Mouse (Mus musculus) cerebellum, adult 2 months (tissue): Measurements from ENCODE around the gene Tnfrsf8. TPM values are rescaled to one million over a fixed set of nuclear protein-coding genes. Genes with fewer than 3 reads are reported as not detected.

Experiments used
- DNase-seq, 2 experiments: peaks; one replicate each; pipeline ENCODE4 v3.0.0; 2021
- H3K27ac ChIP-seq: fragments of 200-500 bp; 2 replicates; pipeline ENCODE4 v1.5.1; 2012; ENCODE audit warnings: low read length, control low read depth, inconsistent platforms; ENCODE audit not compliant: insufficient read depth
- H3K27me3 ChIP-seq: fragments of 200-500 bp; 2 replicates; pipeline ENCODE4 v1.6.1; 2012; ENCODE audit warnings: inconsistent platforms, mild to moderate bottlenecking, low read length, moderate library complexity; ENCODE audit not compliant: control insufficient read depth, insufficient read depth
- H3K4me1 ChIP-seq: fragments of 200-500 bp; 2 replicates; pipeline ENCODE4 v1.6.1; 2011; ENCODE audit warnings: low read length; ENCODE audit not compliant: control insufficient read depth, insufficient read depth
- H3K4me3 ChIP-seq: fragments of 200-500 bp; replicated peaks from 2 replicates; pipeline ENCODE3; 2011; ENCODE audit warnings: mild to moderate bottlenecking, low read depth, low read length, control low read depth; ENCODE audit not compliant: insufficient read depth
- CTCF ChIP-seq: fragments of 200-500 bp; IDR thresholded peaks from 2 replicates; pipeline ENCODE4 v1.5.1; 2011; ENCODE audit warnings: low read depth, mild to moderate bottlenecking, control low read depth, low read length, moderate library complexity, borderline replicate concordance; ENCODE audit not compliant: insufficient read depth
- POLR2A ChIP-seq: fragments of 200-500 bp; IDR thresholded peaks from 2 replicates; pipeline ENCODE4 v1.6.1; 2011; ENCODE audit warnings: low read length, control low read depth, borderline replicate concordance; ENCODE audit not compliant: insufficient read depth
- WGBS: fragments of 180-500 bp; shearing (Covaris S2); methylation state at CpG from one replicate; pipeline ENCODE4 v1.1.7; 2018; 5-methylcytosine and 5-hydroxymethylcytosine counted together
- polyA plus RNA-seq: library from polyadenylated mRNA; depleted of rRNA; stranded (reverse); fragments of >200 nt; gene quantifications from 2 replicates; pipeline ENCODE4 v1.2.3, GENCODE M21; 2012

The Tnfrsf8 gene
- polyA plus RNA-seq, 1 experiment, result 0.26 TPM

- Histone ChIP-seq H3K27me3 (no peaks in the 10 kb centered on the region), H3K27ac (no peak overlapping the region), H3K4me3 (no peak overlapping the region), H3K4me1 (no peaks in the 10 kb centered on the region)
- 75% methylated on average over 9 of the region's 9 CpGs for WGBS
- TF ChIP-seq CTCF (no peak), POLR2A (no peak)
- DNase-seq, result no peak
These were observed 23.2 kb upstream of the Tnfrsf8 start for GRCm38 (mm10) chr4:145337906-145338858.

- H3K27ac ChIP-seq, result no peak overlapping the region
- no peak for TF ChIP-seq POLR2A
- no peak for TF ChIP-seq CTCF
- H3K27me3 ChIP-seq, result no peaks in the 10 kb centered on the region
- no peak overlapping the region for H3K4me3 ChIP-seq
- H3K4me1 ChIP-seq, result no peaks in the 10 kb centered on the region
- 76% methylated on average over 5 of the region's 5 CpGs for WGBS
- no peak for DNase-seq
These were observed 21.6 kb upstream of the Tnfrsf8 start for GRCm38 (mm10) chr4:145336587-145336986.

- H3K4me3 ChIP-seq, result no peak overlapping the region
- H3K4me1 ChIP-seq, result no peaks in the 10 kb centered on the region
- TF ChIP-seq CTCF (no peak), POLR2A (no peak)
- no peaks in the 10 kb centered on the region for H3K27me3 ChIP-seq
- DNase-seq, result no peak
- no peak overlapping the region for H3K27ac ChIP-seq
- 29% methylated on average over 1 of the region's 1 CpGs for WGBS
These were observed 21.1 kb upstream of the Tnfrsf8 start for GRCm38 (mm10) chr4:145336019-145336418.

DNA sequence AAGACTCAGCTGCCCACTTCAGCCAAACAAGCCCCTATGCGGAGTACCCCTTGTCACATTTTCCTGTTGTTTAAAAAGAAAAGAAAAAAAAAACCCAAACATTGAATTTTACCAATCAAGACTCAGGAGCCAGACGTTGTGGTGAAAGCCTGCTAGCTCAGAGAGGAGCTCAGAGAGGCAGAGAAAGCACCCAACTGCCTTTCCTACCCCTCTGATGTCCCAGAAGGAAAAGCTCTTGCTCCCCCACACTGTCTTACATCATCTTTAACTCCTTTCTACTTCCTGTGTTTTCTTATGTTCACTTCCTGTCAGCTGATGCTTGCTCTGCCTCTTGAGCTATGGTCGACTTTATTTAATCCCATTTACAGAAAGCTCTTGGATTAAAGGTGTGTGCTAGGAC lies 8.7 kb upstream of the Tnfrsf8 start:
- no peaks in the 10 kb centered on the region for H3K4me1 ChIP-seq
- WGBS, result 67% methylated on average over 3 of the region's 3 CpGs
- DNase-seq, result no peak
- no peaks in the 10 kb centered on the region; the same call in 1 of the 2 replicates for H3K27me3 ChIP-seq
- no peak overlapping the region for H3K27ac ChIP-seq
- TF ChIP-seq CTCF, result no peak
- TF ChIP-seq POLR2A, result no peak
- H3K4me3 ChIP-seq, result no peak overlapping the region

GRCm38 (mm10) chr4:145322995-145323627 lies 8.1 kb upstream of the Tnfrsf8 start:
- WGBS, result 77% methylated on average over 8 of the region's 8 CpGs
- no peak for TF ChIP-seq POLR2A
- TF ChIP-seq CTCF, result no peak
- no peak for DNase-seq

DNA sequence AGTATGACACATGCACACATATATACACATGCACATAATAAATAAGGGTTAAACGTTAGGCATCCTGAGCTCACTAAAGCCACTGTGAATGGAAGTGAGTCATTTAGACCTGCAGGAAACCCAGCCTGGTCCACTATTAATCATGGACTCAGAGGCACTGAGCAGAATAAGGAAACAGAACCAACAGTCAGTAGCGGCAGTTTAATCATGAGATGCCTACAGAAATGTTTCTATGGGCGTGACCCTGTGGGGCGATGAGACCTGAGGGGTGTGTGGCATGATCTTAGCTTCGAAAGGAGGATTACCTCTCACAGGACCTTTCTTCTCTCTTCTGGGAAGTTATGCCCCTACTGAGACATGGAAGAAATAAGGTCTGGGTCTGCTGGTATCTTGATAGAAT lies 7.2 kb upstream of the Tnfrsf8 start:
- no peaks in the 10 kb centered on the region; the same call in 1 of the 2 replicates for H3K27me3 ChIP-seq
- TF ChIP-seq POLR2A (no peak), CTCF (no peak)
- no peak overlapping the region for H3K27ac ChIP-seq
- H3K4me1 ChIP-seq, result no peaks in the 10 kb centered on the region
- WGBS, result 82% methylated on average over 5 of the region's 5 CpGs
- DNase-seq, result no peak
- H3K4me3 ChIP-seq, result no peak overlapping the region

More at GRCm38 (mm10) chr4:145322995-145323627, 8.1 kb upstream of the Tnfrsf8 start:
- H3K27ac ChIP-seq, result no peak overlapping the region
- no peaks in the 10 kb centered on the region for H3K4me1 ChIP-seq
- no peak overlapping the region for H3K4me3 ChIP-seq
- H3K27me3 ChIP-seq, result no peaks in the 10 kb centered on the region; the same call in 1 of the 2 replicates

GRCm38 (mm10) chr4:145320624-145321023 lies 5.7 kb upstream of the Tnfrsf8 start:
- TF ChIP-seq POLR2A (no peak), CTCF (no peak)
- no peak overlapping the region for H3K27ac ChIP-seq
- no peaks in the 10 kb centered on the region; the same call in 1 of the 2 replicates for H3K27me3 ChIP-seq
- H3K4me1 ChIP-seq, result no peaks in the 10 kb centered on the region
- 73% methylated on average over 4 of the region's 4 CpGs for WGBS
- DNase-seq, result no peak
- H3K4me3 ChIP-seq, result no peak overlapping the region
